Mouse (Mus musculus): ENCODE data around the gene Hsp90ab1. TPM values are rescaled to one million over a fixed set of nuclear protein-coding genes. Genes with fewer than 3 reads are reported as not detected.
A peak's percentile ranks its signal among the peaks of the same experiment; 100 is the strongest.

Hsp90ab1 gene
- total and polyA plus RNA-seq, 2 experiments from 2014 or later, result 1,063 to 1,371 TPM

GRCm38 (mm10) chr17:45591701-45592605, 18.9 kb upstream of the Hsp90ab1 start:
- peak overlapping the region; percentile 24 for H3K4me2 ChIP-seq (ENCODE audit: low read depth, low read length, poor library complexity, severe bottlenecking)
- 0 out of 2 replicates have a peak, but pooled peaks have one; percentile 2 for ATAC-seq (ENCODE audit: low FRiP score)

GRCm38 (mm10) chr17:45590410-45590809, 17.3 kb upstream of the Hsp90ab1 start:
- DNase-seq (ENCODE audit: low spot score), result no peak
- no peak for ATAC-seq (ENCODE audit: low FRiP score)
- peaks cover 8% of the 10 kb centered on the region for H3K27me3 ChIP-seq (ENCODE audit: insufficient read depth, low read length)
- no peak overlapping the region for H3K4me3 ChIP-seq (ENCODE audit: low read depth, low read length)
- no peaks in the 10 kb centered on the region for H3K36me3 ChIP-seq (ENCODE audit: insufficient read depth, low read length)
- 81% methylated on average over 6 of the region's 6 CpGs for WGBS
- H3K9me3 ChIP-seq (ENCODE audit: low read length), result no peaks in the 10 kb centered on the region
- no peak overlapping the region for H3K27ac ChIP-seq (ENCODE audit: low read depth, low read length)
- H3K4me2 ChIP-seq (ENCODE audit: low read depth, low read length, poor library complexity, severe bottlenecking), result no peak overlapping the region
- no peak overlapping the region for H3K9ac ChIP-seq (replicated peaks; ENCODE audit: low read length, poor library complexity, severe bottlenecking)
- no peak for TF ChIP-seq CTCF (IDR thresholded peaks at IDR 0.05)
- peaks cover 15% of the 10 kb centered on the region for H3K4me1 ChIP-seq (ENCODE audit: insufficient read depth, low read length)

More at GRCm38 (mm10) chr17:45591701-45592605, 18.9 kb upstream of the Hsp90ab1 start:
- 59% methylated on average over 16 of the region's 16 CpGs for WGBS
- H3K9me3 ChIP-seq (ENCODE audit: low read length), result no peaks in the 10 kb centered on the region
- no peak for TF ChIP-seq CTCF (IDR thresholded peaks at IDR 0.05)
- H3K27ac ChIP-seq (ENCODE audit: low read depth, low read length), result no peak overlapping the region
- H3K4me3 ChIP-seq (ENCODE audit: low read depth, low read length), result no peak overlapping the region
- peaks cover 15% of the 10 kb centered on the region for H3K4me1 ChIP-seq (ENCODE audit: insufficient read depth, low read length)
- DNase-seq (ENCODE audit: low spot score), result no peak
- peak overlapping the region; percentile 29; the same call in 1 of the 2 replicates for H3K9ac ChIP-seq (replicated peaks; ENCODE audit: low read length, poor library complexity, severe bottlenecking)
- peaks cover 8% of the 10 kb centered on the region for H3K27me3 ChIP-seq (ENCODE audit: insufficient read depth, low read length)
- no peaks in the 10 kb centered on the region for H3K36me3 ChIP-seq (ENCODE audit: insufficient read depth, low read length)

- H3K27me3 ChIP-seq (ENCODE audit: insufficient read depth, low read length), result peaks cover 8% of the 10 kb centered on the region
- WGBS, result 94% methylated on average over 8 of the region's 8 CpGs
- DNase-seq (ENCODE audit: low spot score) (no peak), ATAC-seq (ENCODE audit: low FRiP score) (no peak)
- H3K9ac ChIP-seq (replicated peaks; ENCODE audit: low read length, poor library complexity, severe bottlenecking), result no peak overlapping the region
- no peak overlapping the region for H3K27ac ChIP-seq (ENCODE audit: low read depth, low read length)
- no peak for TF ChIP-seq CTCF (IDR thresholded peaks at IDR 0.05)
- H3K4me2 ChIP-seq (ENCODE audit: low read depth, low read length, poor library complexity, severe bottlenecking), result no peak overlapping the region
- H3K4me1 ChIP-seq (ENCODE audit: insufficient read depth, low read length), result peaks cover 12% of the 10 kb centered on the region
- H3K4me3 ChIP-seq (ENCODE audit: low read depth, low read length), result no peak overlapping the region
- no peaks in the 10 kb centered on the region for H3K9me3 ChIP-seq (ENCODE audit: low read length)
- no peaks in the 10 kb centered on the region for H3K36me3 ChIP-seq (ENCODE audit: insufficient read depth, low read length)
Observed at GRCm38 (mm10) chr17:45589844-45590243, 16.8 kb upstream of the Hsp90ab1 start.

GRCm38 (mm10) chr17:45589236-45589635, 16.2 kb upstream of the Hsp90ab1 start:
- Histone ChIP-seq H3K9me3 (ENCODE audit: low read length) (no peaks in the 10 kb centered on the region), H3K4me3 (ENCODE audit: low read depth, low read length) (no peak overlapping the region), H3K36me3 (ENCODE audit: insufficient read depth, low read length) (no peaks in the 10 kb centered on the region), H3K4me2 (ENCODE audit: low read depth, low read length, poor library complexity, severe bottlenecking) (no peak overlapping the region), H3K4me1 (ENCODE audit: insufficient read depth, low read length) (peaks cover 7% of the 10 kb centered on the region; the same call in 1 of the 2 replicates), H3K27ac (ENCODE audit: low read depth, low read length) (no peak overlapping the region), H3K9ac (replicated peaks; ENCODE audit: low read length, poor library complexity, severe bottlenecking) (no peak overlapping the region), H3K27me3 (ENCODE audit: insufficient read depth, low read length) (peaks cover 8% of the 10 kb centered on the region)
- WGBS, result 95% methylated on average over 7 of the region's 7 CpGs
- TF ChIP-seq CTCF (IDR thresholded peaks at IDR 0.05), result no peak
- DNase-seq (ENCODE audit: low spot score), result no peak
- ATAC-seq (ENCODE audit: low FRiP score), result no peak

GRCm38 (mm10) chr17:45588370-45588769, 15.3 kb upstream of the Hsp90ab1 start:
- no peaks in the 10 kb centered on the region for H3K9me3 ChIP-seq (ENCODE audit: low read length)
- ATAC-seq (ENCODE audit: low FRiP score), result no peak
- no peak for TF ChIP-seq CTCF (IDR thresholded peaks at IDR 0.05)
- H3K27me3 ChIP-seq (ENCODE audit: insufficient read depth, low read length), result peaks cover 4% of the 10 kb centered on the region
- H3K4me1 ChIP-seq (ENCODE audit: insufficient read depth, low read length), result peaks cover 5% of the 10 kb centered on the region; the same call in 1 of the 2 replicates
- H3K4me2 ChIP-seq (ENCODE audit: low read depth, low read length, poor library complexity, severe bottlenecking), result no peak overlapping the region
- no peak overlapping the region for H3K27ac ChIP-seq (ENCODE audit: low read depth, low read length)
- H3K36me3 ChIP-seq (ENCODE audit: insufficient read depth, low read length), result no peaks in the 10 kb centered on the region
- DNase-seq (ENCODE audit: low spot score), result no peak
- WGBS, result 93% methylated on average over 7 of the region's 7 CpGs
- no peak overlapping the region for H3K9ac ChIP-seq (replicated peaks; ENCODE audit: low read length, poor library complexity, severe bottlenecking)
- no peak overlapping the region for H3K4me3 ChIP-seq (ENCODE audit: low read depth, low read length)

- Histone ChIP-seq H3K27me3 (ENCODE audit: insufficient read depth, low read length) (no peaks in the 10 kb centered on the region), H3K9ac (replicated peaks; ENCODE audit: low read length, poor library complexity, severe bottlenecking) (no peak overlapping the region), H3K4me3 (ENCODE audit: low read depth, low read length) (no peak overlapping the region), H3K27ac (ENCODE audit: low read depth, low read length) (no peak overlapping the region), H3K4me2 (ENCODE audit: low read depth, low read length, poor library complexity, severe bottlenecking) (no peak overlapping the region), H3K9me3 (ENCODE audit: low read length) (no peaks in the 10 kb centered on the region), H3K36me3 (ENCODE audit: insufficient read depth, low read length) (no peaks in the 10 kb centered on the region), H3K4me1 (ENCODE audit: insufficient read depth, low read length) (no peaks in the 10 kb centered on the region)
- DNase-seq (ENCODE audit: low spot score) (no peak), ATAC-seq (ENCODE audit: low FRiP score) (no peak)
- 97% methylated on average over 3 of the region's 3 CpGs for WGBS
- TF ChIP-seq CTCF (IDR thresholded peaks at IDR 0.05), result peak; percentile 61
Observed at GRCm38 (mm10) chr17:45586449-45586837, 13.4 kb upstream of the Hsp90ab1 start.

All from midbrain, postnatal 0 days (tissue).